Mouse (Mus musculus): ENCODE data around the gene Ablim2.

GRCm38 (mm10) chr5:35898114-35898513 lies 140.4 kb downstream of the Ablim2 start:
- TF ChIP-seq CTCF (IDR thresholded peaks at IDR 0.05; ENCODE audit: extremely low read depth, insufficient read depth, insufficient read length, insufficient replicate concordance) (no peak), POLR2A (IDR thresholded peaks at IDR 0.05; ENCODE audit: low read depth, low read length) (no peak)

Data from spleen, adult 2 months (tissue).